Mouse (Mus musculus) CH12.LX (cell line): ENCODE results near the gene Kyat3. TPM values are rescaled to one million over a fixed set of nuclear protein-coding genes. Genes with fewer than 3 reads are reported as not detected.
A peak's percentile ranks its signal among the peaks of the same experiment; 100 is the strongest.

Source experiments
- DNase-seq: peaks from one replicate; pipeline ENCODE4 v3.0.0-alpha.2; 2013; ENCODE audit errors: extremely low read depth
- H3K27ac ChIP-seq: 2 replicates; pipeline ENCODE4 v1.5.1; 2012; ENCODE audit warnings: low read depth, mild to moderate bottlenecking, control low read depth, moderate library complexity; ENCODE audit not compliant: insufficient read depth
- H3K27me3 ChIP-seq: replicated peaks from 2 replicates; pipeline ENCODE3; 2012; ENCODE audit warnings: inconsistent platforms
- H3K36me3 ChIP-seq, 2 experiments: replicated peaks in 1 of 2; 2 replicates each; pipeline versions ENCODE3 to v1.6.1; 2012; ENCODE audit warnings: inconsistent platforms in 1 of 2, low read length in 1 of 2, mild to moderate bottlenecking in 1 of 2, mixed read lengths in 1 of 2, moderate library complexity in 1 of 2; ENCODE audit not compliant: control insufficient read depth in 1 of 2, insufficient read depth in 1 of 2
- H3K4me1 ChIP-seq, 2 experiments: 2 replicates each; pipeline ENCODE4 v1.6.1; 2012; ENCODE audit warnings: inconsistent platforms in 1 of 2, moderate library complexity in 1 of 2; ENCODE audit not compliant: insufficient read depth in 2 of 2, control insufficient read depth in 1 of 2
- H3K4me2 ChIP-seq: 2 replicates; pipeline ENCODE4 v1.6.1; 2012; ENCODE audit warnings: low read depth, mild to moderate bottlenecking, control low read depth; ENCODE audit not compliant: poor library complexity, insufficient read depth, severe bottlenecking
- H3K4me3 ChIP-seq, 3 experiments: fragments of 150-350 bp in 1 of 3; sonication (generic) in 1 of 3; replicated peaks in 1 of 3; 2 replicates each; pipeline versions ENCODE3 to v1.5.1; 2011 to 2012; ENCODE audit warnings: low read depth in 2 of 3, low read length in 2 of 3, mild to moderate bottlenecking in 2 of 3, moderate library complexity in 2 of 3, control low read depth in 1 of 3, improper control_type of control experiment in 1 of 3, inconsistent platforms in 1 of 3, mixed read lengths in 1 of 3; ENCODE audit not compliant: poor library complexity in 1 of 3
- H3K79me2 ChIP-seq: replicated peaks from 2 replicates; pipeline ENCODE4 v1.6.1; 2012; ENCODE audit warnings: mild to moderate bottlenecking, moderate library complexity; ENCODE audit not compliant: control insufficient read depth, poor library complexity, insufficient read depth, severe bottlenecking; ENCODE audit errors: extremely low read depth
- H3K9ac ChIP-seq: 2 replicates; pipeline ENCODE4 v1.6.1; 2012; ENCODE audit warnings: low read depth, mild to moderate bottlenecking, control low read depth, moderate library complexity; ENCODE audit not compliant: insufficient read depth
- H3K9me3 ChIP-seq: replicated peaks from 2 replicates; pipeline ENCODE3; 2012; ENCODE audit warnings: low read length, inconsistent platforms, mixed read lengths
- BHLHE40 ChIP-seq: IDR thresholded peaks from 2 replicates; pipeline ENCODE4 v1.6.1; 2011; ENCODE audit warnings: mild to moderate bottlenecking, low read depth, low read length, improper control_type of control experiment
- CHD1 ChIP-seq: IDR thresholded peaks from 2 replicates; pipeline ENCODE4 v1.6.1; 2012; ENCODE audit warnings: low read depth, low read length, improper control_type of control experiment, inconsistent platforms
- CHD2 ChIP-seq: IDR thresholded peaks from 2 replicates; pipeline ENCODE4 v1.6.1; 2011; ENCODE audit warnings: low read length, improper control_type of control experiment
- CTCF ChIP-seq, 2 experiments: IDR thresholded peaks in 1 of 2; conservative IDR thresholded peaks in 1 of 2; 2 replicates each; pipeline ENCODE4 v1.5.1; 2011 to 2012; ENCODE audit warnings: low read depth in 2 of 2, low read length in 2 of 2, improper control_type of control experiment in 1 of 2, inconsistent platforms in 1 of 2, mild to moderate bottlenecking in 1 of 2, moderate library complexity in 1 of 2
- E2F4 ChIP-seq: IDR thresholded peaks from 2 replicates; pipeline ENCODE4 v1.6.1; 2011; ENCODE audit warnings: low read depth, low read length, improper control_type of control experiment; ENCODE audit not compliant: insufficient replicate concordance
- ELF1 ChIP-seq: IDR thresholded peaks from 2 replicates; pipeline ENCODE4 v1.6.1; 2014; ENCODE audit warnings: low read depth, mild to moderate bottlenecking, inconsistent platforms, low read length, improper control_type of control experiment
- EP300 ChIP-seq: IDR thresholded peaks from 2 replicates; pipeline ENCODE4 v1.6.1; 2011; ENCODE audit warnings: low read length, improper control_type of control experiment
- ETS1 ChIP-seq: conservative IDR thresholded peaks from 2 replicates; pipeline ENCODE4 v1.6.1; 2012; ENCODE audit warnings: low read depth, mild to moderate bottlenecking, inconsistent platforms, low read length, improper control_type of control experiment, moderate library complexity
- GABPA ChIP-seq: IDR thresholded peaks from 2 replicates; pipeline ENCODE4 v1.6.1; 2012; ENCODE audit warnings: low read depth, low read length, improper control_type of control experiment, inconsistent platforms; ENCODE audit not compliant: insufficient replicate concordance
- HCFC1 ChIP-seq: IDR thresholded peaks from 2 replicates; pipeline ENCODE4 v1.6.1; 2012; ENCODE audit warnings: low read depth, mild to moderate bottlenecking, inconsistent platforms, low read length, improper control_type of control experiment
- IRF4 ChIP-seq: IDR thresholded peaks from 2 replicates; pipeline ENCODE4 v1.6.1; 2014; ENCODE audit warnings: low read depth, mild to moderate bottlenecking, inconsistent platforms, low read length, improper control_type of control experiment
- JUN ChIP-seq: IDR thresholded peaks from 2 replicates; pipeline ENCODE4 v1.6.1; 2011; ENCODE audit warnings: low read depth, mild to moderate bottlenecking, low read length, improper control_type of control experiment, moderate library complexity; ENCODE audit not compliant: insufficient read depth
- JUND ChIP-seq: conservative IDR thresholded peaks from 2 replicates; pipeline ENCODE4 v1.6.1; 2011; ENCODE audit warnings: low read depth, low read length, improper control_type of control experiment
- KAT2A ChIP-seq: IDR thresholded peaks from 2 replicates; pipeline ENCODE4 v1.6.1; 2012; ENCODE audit warnings: low read length, improper control_type of control experiment, inconsistent platforms; ENCODE audit not compliant: insufficient replicate concordance
- MAFK ChIP-seq: IDR thresholded peaks from 2 replicates; pipeline ENCODE4 v1.6.1; 2011; ENCODE audit warnings: low read length, improper control_type of control experiment; ENCODE audit not compliant: insufficient replicate concordance
- MAX ChIP-seq: IDR thresholded peaks from 2 replicates; pipeline ENCODE4 v1.6.1; 2011; ENCODE audit warnings: low read length, improper control_type of control experiment
- MAZ ChIP-seq: IDR thresholded peaks from 2 replicates; pipeline ENCODE4 v1.6.1; 2012; ENCODE audit warnings: low read depth, mild to moderate bottlenecking, inconsistent platforms, low read length, improper control_type of control experiment, moderate library complexity
- MEF2A ChIP-seq: IDR thresholded peaks from 2 replicates; pipeline ENCODE4 v1.6.1; 2014; ENCODE audit warnings: low read depth, mild to moderate bottlenecking, inconsistent platforms, low read length, improper control_type of control experiment, borderline replicate concordance
- MXI1 ChIP-seq: IDR thresholded peaks from 2 replicates; pipeline ENCODE4 v1.6.1; 2011; ENCODE audit warnings: mild to moderate bottlenecking, low read depth, low read length, improper control_type of control experiment
- MYC ChIP-seq: IDR thresholded peaks from 2 replicates; pipeline ENCODE4 v1.6.1; 2011; ENCODE audit warnings: low read depth, mild to moderate bottlenecking, improper control_type of control experiment, low read length
- NELFE ChIP-seq: IDR thresholded peaks from 2 replicates; pipeline ENCODE4 v1.6.1; 2011; ENCODE audit warnings: low read depth, low read length, improper control_type of control experiment
- NRF1 ChIP-seq: IDR thresholded peaks from 2 replicates; pipeline ENCODE4 v1.6.1; 2014; ENCODE audit warnings: low read depth, mild to moderate bottlenecking, inconsistent platforms, low read length, improper control_type of control experiment, moderate library complexity
- POLR2A ChIP-seq: IDR thresholded peaks from 2 replicates; pipeline ENCODE4 v1.6.1; 2011; ENCODE audit warnings: low read depth, mild to moderate bottlenecking, improper control_type of control experiment, low read length
- POLR2AphosphoS2 ChIP-seq: IDR thresholded peaks from 2 replicates; pipeline ENCODE4 v1.6.1; 2011; ENCODE audit warnings: low read depth, low read length, improper control_type of control experiment
- RCOR1 ChIP-seq: conservative IDR thresholded peaks from 2 replicates; pipeline ENCODE4 v1.6.1; 2012; ENCODE audit warnings: low read depth, mild to moderate bottlenecking, inconsistent platforms, low read length, improper control_type of control experiment
- SIN3A ChIP-seq: IDR thresholded peaks from 2 replicates; pipeline ENCODE4 v1.6.1; 2012; ENCODE audit warnings: low read length, improper control_type of control experiment, inconsistent platforms
- SMC3 ChIP-seq: IDR thresholded peaks from 2 replicates; pipeline ENCODE4 v1.6.1; 2011; ENCODE audit warnings: low read depth, low read length, improper control_type of control experiment
- TBP ChIP-seq: conservative IDR thresholded peaks from 2 replicates; pipeline ENCODE4 v1.6.1; 2011; ENCODE audit warnings: low read depth, low read length, improper control_type of control experiment
- TCF12 ChIP-seq: IDR thresholded peaks from 2 replicates; pipeline ENCODE4 v1.6.1; 2014; ENCODE audit warnings: low read depth, mild to moderate bottlenecking, inconsistent platforms, low read length, improper control_type of control experiment
- UBTF ChIP-seq: IDR thresholded peaks from 2 replicates; pipeline ENCODE4 v1.6.1; 2012; ENCODE audit warnings: low read depth, mild to moderate bottlenecking, inconsistent platforms, low read length, improper control_type of control experiment, moderate library complexity
- USF1 ChIP-seq: IDR thresholded peaks from 2 replicates; pipeline ENCODE4 v1.6.1; 2014; ENCODE audit warnings: low read depth, mild to moderate bottlenecking, inconsistent platforms, low read length, improper control_type of control experiment
- USF2 ChIP-seq: conservative IDR thresholded peaks from 2 replicates; pipeline ENCODE4 v1.6.1; 2011; ENCODE audit warnings: low read depth, low read length, improper control_type of control experiment
- ZC3H11A ChIP-seq: IDR thresholded peaks from 2 replicates; pipeline ENCODE4 v1.6.1; 2012; ENCODE audit warnings: low read depth, mild to moderate bottlenecking, inconsistent platforms, low read length, improper control_type of control experiment
- ZKSCAN1 ChIP-seq: IDR thresholded peaks from 2 replicates; pipeline ENCODE4 v1.6.1; 2012; ENCODE audit warnings: low read depth, inconsistent platforms, low read length, improper control_type of control experiment, borderline replicate concordance
- ZMIZ1 ChIP-seq: IDR thresholded peaks from 2 replicates; pipeline ENCODE4 v1.6.1; 2012; ENCODE audit warnings: low read depth, mild to moderate bottlenecking, inconsistent platforms, low read length, improper control_type of control experiment
- ZNF384 ChIP-seq: IDR thresholded peaks from 2 replicates; pipeline ENCODE4 v1.6.1; 2012; ENCODE audit warnings: low read depth, low read length, improper control_type of control experiment, inconsistent platforms
- dilution Hi-C: fragments of 300-500 bp; cut with MboI; formaldehyde crosslinking; loops from 2 replicates; pipeline ENCODE4 v1.14.3; 2020; ENCODE audit warnings: low sequenced_read_pairs; ENCODE audit not compliant: extremely low pct_unique_long_range_greater_than_20kb, extremely low pct_ligation_motif_present
- in situ Hi-C: fragments of 300-500 bp; cut with MboI; formaldehyde crosslinking; loops from 3 replicates; pipeline ENCODE4 v1.14.3; 2019; ENCODE audit warnings: low sequenced_read_pairs, low pct_ligation_motif_present, low pct_unique_long_range_greater_than_20kb, mixed read lengths
- polyA plus RNA-seq: library from polyadenylated mRNA; unstranded; fragments of >175 nt; gene quantifications from 2 replicates; pipeline ENCODE4 v1.2.1, GENCODE M21; 2012; ENCODE audit warnings: low read depth; ENCODE audit not compliant: insufficient read length
- total RNA-seq, 2 experiments: library from RNA; depleted of rRNA; stranded (reverse); fragments of 300-350 nt in 1 of 2; fragments of >200 nt in 1 of 2; gene quantifications; 2 replicates each; pipeline ENCODE4 v1.2.3; 2012 to 2014

Gene Kyat3
- total and polyA plus RNA-seq, 3 experiments: 43.3 to 122 (median 86.1) TPM

- TF ChIP-seq SIN3A: no peak
Measured at GRCm38 (mm10) chr3:142760356-142760755, 59.5 kb downstream of the Kyat3 start (continued).

GRCm38 (mm10) chr3:142764995-142765777 lies 64.3 kb downstream of the Kyat3 start, which contains the start of gene Gtf2b:
Gene Gtf2b, plus strand, starts transcription at chr3:142765045.
- Histone ChIP-seq H3K36me3 (peaks cover 0 to 18% of the 10 kb centered on the region in 2 experiments), H3K9ac (peak within 1 kb of the TSS; percentile 91), H3K27ac (peak within 1 kb of the TSS; percentile 26; the same call in 1 of the 2 replicates), H3K79me2 (peaks cover 46% of the 10 kb centered on the region), H3K4me1 (peaks cover 11 to 46% of the 10 kb centered on the region in 2 experiments), H3K9me3 (no peaks in the 10 kb centered on the region), H3K27me3 (no peaks in the 10 kb centered on the region), H3K4me3 (peak within 1 kb of the TSS; percentile 70 to 99 (median 77)), H3K4me2 (peak within 1 kb of the TSS; percentile 97)
- dilution Hi-C loops: no loop called here
- in situ Hi-C loops: no loop called here
- peak; percentile 98 for DNase-seq
- TF ChIP-seq HCFC1 (peak; percentile 95), MXI1 (peak; percentile 96), UBTF (peak; percentile 93; the same call in 1 of the 2 replicates), TCF12 (peak; percentile 100), JUND (peak; percentile 29), CHD1 (peak; percentile 81; the same call in 1 of the 2 replicates), ELF1 (peak; percentile 100), ZC3H11A (no peak), MYC (peak; percentile 92), MAZ (peak; percentile 92), RCOR1 (peak; percentile 70), E2F4 (peak; percentile 97; the same call in 1 of the 2 replicates), USF1 (no peak), CHD2 (peak; percentile 95), ZNF384 (peak; percentile 48; the same call in 1 of the 2 replicates), ZKSCAN1 (no peak), NELFE (peak; percentile 100), USF2 (no peak; the same call in 1 of the 2 replicates), CTCF (conservative IDR thresholded peaks at IDR 0.05 in 1 of 2, IDR thresholded peaks at IDR 0.05 in 1 of 2; ENCODE audit: low read depth in 2 of 2, low read length in 2 of 2) (no peak), JUN (no peak; the same call in 1 of the 2 replicates), MAX (peak; percentile 89), BHLHE40 (peak; percentile 40; the same call in 1 of the 2 replicates), SIN3A (peak; percentile 100), EP300 (peak; percentile 34; the same call in 1 of the 2 replicates), KAT2A (peak; percentile 96), MEF2A (peak; percentile 93), IRF4 (peak; percentile 91), GABPA (peak; percentile 58; the same call in 1 of the 2 replicates), POLR2A (peak; percentile 100), POLR2AphosphoS2 (peak; percentile 100), ZMIZ1 (peak; percentile 100), MAFK (peak; percentile 41; the same call in 1 of the 2 replicates), NRF1 (peak; percentile 84), ETS1 (peak; percentile 60), TBP (peak; percentile 98), SMC3 (no peak)
